Mouse (Mus musculus): ENCODE results near the gene Sucla2. TPM values are rescaled to one million over a fixed set of nuclear protein-coding genes. Genes with fewer than 3 reads are reported as not detected.
"Not testable (repeated sequence)": the region's sequence is repeated elsewhere in the genome, so short reads cannot be mapped to it uniquely, and the experiment has no call there.

Gene Sucla2
- total and polyA plus RNA-seq, 2 experiments from 2014 or later: 95.7 to 144 TPM

- Histone ChIP-seq H3K27me3 (ENCODE audit: insufficient read depth, low read length) (no peaks in the 10 kb centered on the region), H3K4me3 (ENCODE audit: low read depth, low read length) (peak within 1 kb of the TSS; percentile 59), H3K36me3 (ENCODE audit: insufficient read depth) (peaks cover 11% of the 10 kb centered on the region; the same call in 1 of the 2 replicates), H3K27ac (ENCODE audit: low read depth, low read length) (no peak within 1 kb of the TSS), H3K4me2 (ENCODE audit: low read depth) (peak within 1 kb of the TSS; percentile 86), H3K9me3 (ENCODE audit: low read length) (no peaks in the 10 kb centered on the region), H3K9ac (peak within 1 kb of the TSS; percentile 67), H3K4me1 (ENCODE audit: insufficient read depth) (peaks cover 5% of the 10 kb centered on the region; the same call in 1 of the 2 replicates)
- WGBS: 2% methylated on average over 41 of the region's 41 CpGs
- TF ChIP-seq CTCF (IDR thresholded peaks at IDR 0.05; ENCODE audit: low read depth): peak; percentile 100
- DNase-seq (peak; percentile 97), ATAC-seq (peak; percentile 98)
Measured at GRCm38 (mm10) chr14:73509765-73510423, 15.2 kb upstream of the Sucla2 start, which contains the start of gene Med4. Gene Med4 (plus strand): TSS chr14:73510025.

- no peak for ATAC-seq
Measured at GRCm38 (mm10) chr14:73524136-73524535, 983 bp upstream of the Sucla2 start.

GRCm38 (mm10) chr14:73528661-73529060 is 3.5 kb downstream of the Sucla2 start:
- not testable (repeated sequence) for H3K4me3 ChIP-seq (ENCODE audit: low read depth, low read length); H3K27me3 ChIP-seq (ENCODE audit: insufficient read depth, low read length); H3K4me1 ChIP-seq (ENCODE audit: insufficient read depth); H3K9ac ChIP-seq; ATAC-seq; H3K9me3 ChIP-seq (ENCODE audit: low read length); H3K27ac ChIP-seq (ENCODE audit: low read depth, low read length); DNase-seq; H3K4me2 ChIP-seq (ENCODE audit: low read depth); H3K36me3 ChIP-seq (ENCODE audit: insufficient read depth)
- 90% methylated on average over 3 of the region's 3 CpGs for WGBS

More at GRCm38 (mm10) chr14:73524136-73524535, 983 bp upstream of the Sucla2 start:
- H3K4me2 ChIP-seq (ENCODE audit: low read depth): no peak overlapping the region; the same call in 1 of the 2 replicates
- no peak for TF ChIP-seq CTCF (IDR thresholded peaks at IDR 0.05; ENCODE audit: low read depth)
- WGBS: 74% methylated on average over 3 of the region's 3 CpGs
- peak overlapping the region; percentile 48; the same call in 1 of the 2 replicates for H3K4me3 ChIP-seq (ENCODE audit: low read depth, low read length)
- H3K27me3 ChIP-seq (ENCODE audit: insufficient read depth, low read length): no peaks in the 10 kb centered on the region
- no peaks in the 10 kb centered on the region for H3K4me1 ChIP-seq (ENCODE audit: insufficient read depth)
- H3K36me3 ChIP-seq (ENCODE audit: insufficient read depth): no peaks in the 10 kb centered on the region
- no peak overlapping the region for H3K27ac ChIP-seq (ENCODE audit: low read depth, low read length)
- H3K9me3 ChIP-seq (ENCODE audit: low read length): no peaks in the 10 kb centered on the region
- H3K9ac ChIP-seq: no peak overlapping the region
- DNase-seq: no peak

GRCm38 (mm10) chr14:73533755-73534465 is 8.8 kb downstream of the Sucla2 start:
- H3K36me3 ChIP-seq (ENCODE audit: insufficient read depth): no peaks in the 10 kb centered on the region
- no peak for DNase-seq
- H3K27ac ChIP-seq (ENCODE audit: low read depth, low read length): no peak overlapping the region
- no peak overlapping the region for H3K4me3 ChIP-seq (ENCODE audit: low read depth, low read length)
- no peaks in the 10 kb centered on the region for H3K9me3 ChIP-seq (ENCODE audit: low read length)
- peak; percentile 55 for ATAC-seq
- 69% methylated on average over 6 of the region's 6 CpGs for WGBS
- no peaks in the 10 kb centered on the region for H3K4me1 ChIP-seq (ENCODE audit: insufficient read depth)
- no peak for TF ChIP-seq CTCF (IDR thresholded peaks at IDR 0.05; ENCODE audit: low read depth)
- H3K9ac ChIP-seq: no peak overlapping the region
- no peaks in the 10 kb centered on the region for H3K27me3 ChIP-seq (ENCODE audit: insufficient read depth, low read length)
- no peak overlapping the region for H3K4me2 ChIP-seq (ENCODE audit: low read depth)

GRCm38 (mm10) chr14:73535641-73536040 is 10.5 kb downstream of the Sucla2 start:
- H3K4me3 ChIP-seq (ENCODE audit: low read depth, low read length): no peak overlapping the region
- 95% methylated on average over 2 of the region's 2 CpGs for WGBS
- DNase-seq: no peak

GRCm38 (mm10) chr14:73543781-73544180 is 18.7 kb downstream of the Sucla2 start:
- 10% methylated on average over 6 of the region's 6 CpGs for WGBS
- Histone ChIP-seq H3K4me2 (ENCODE audit: low read depth) (no peak overlapping the region), H3K27ac (ENCODE audit: low read depth, low read length) (no peak overlapping the region), H3K9ac (no peak overlapping the region), H3K27me3 (ENCODE audit: insufficient read depth, low read length) (no peaks in the 10 kb centered on the region), H3K9me3 (ENCODE audit: low read length) (no peaks in the 10 kb centered on the region), H3K36me3 (ENCODE audit: insufficient read depth) (no peaks in the 10 kb centered on the region), H3K4me3 (ENCODE audit: low read depth, low read length) (no peak overlapping the region), H3K4me1 (ENCODE audit: insufficient read depth) (no peaks in the 10 kb centered on the region)
- no peak for DNase-seq
- ATAC-seq: 0 out of 2 replicates have a peak, but pooled peaks have one; percentile 29
- TF ChIP-seq CTCF (IDR thresholded peaks at IDR 0.05; ENCODE audit: low read depth): no peak

More at GRCm38 (mm10) chr14:73535641-73536040, 10.5 kb downstream of the Sucla2 start:
- no peaks in the 10 kb centered on the region for H3K4me1 ChIP-seq (ENCODE audit: insufficient read depth)
- no peaks in the 10 kb centered on the region for H3K36me3 ChIP-seq (ENCODE audit: insufficient read depth)
- no peaks in the 10 kb centered on the region for H3K9me3 ChIP-seq (ENCODE audit: low read length)
- no peak for ATAC-seq
- no peak overlapping the region for H3K9ac ChIP-seq
- no peak overlapping the region for H3K27ac ChIP-seq (ENCODE audit: low read depth, low read length)
- H3K4me2 ChIP-seq (ENCODE audit: low read depth): no peak overlapping the region
- no peaks in the 10 kb centered on the region for H3K27me3 ChIP-seq (ENCODE audit: insufficient read depth, low read length)
- no peak for TF ChIP-seq CTCF (IDR thresholded peaks at IDR 0.05; ENCODE audit: low read depth)

- Histone ChIP-seq H3K4me2 (ENCODE audit: low read depth) (no peak overlapping the region), H3K4me1 (ENCODE audit: insufficient read depth) (no peaks in the 10 kb centered on the region), H3K9ac (no peak overlapping the region), H3K4me3 (ENCODE audit: low read depth, low read length) (no peak overlapping the region), H3K27ac (ENCODE audit: low read depth, low read length) (no peak overlapping the region), H3K9me3 (ENCODE audit: low read length) (no peaks in the 10 kb centered on the region), H3K36me3 (ENCODE audit: insufficient read depth) (no peaks in the 10 kb centered on the region), H3K27me3 (ENCODE audit: insufficient read depth, low read length) (no peaks in the 10 kb centered on the region)
- WGBS: 71% methylated on average over 4 of the region's 4 CpGs
- ATAC-seq (no peak), DNase-seq (no peak)
- no peak for TF ChIP-seq CTCF (IDR thresholded peaks at IDR 0.05; ENCODE audit: low read depth)
Measured at GRCm38 (mm10) chr14:73547034-73547433, 21.9 kb downstream of the Sucla2 start.

Data from forebrain, postnatal 0 days (tissue).